Mouse (Mus musculus) E14TG2a.4 (cell line): ENCODE data around the gene Nceh1.

Experiments
- CTCF ChIP-seq: conservative IDR thresholded peaks from 2 replicates; pipeline ENCODE4 v1.5.1; 2014; ENCODE audit warnings: low read length
- POU5F1 ChIP-seq: IDR thresholded peaks from 2 replicates; pipeline ENCODE4 v1.6.1; 2014; ENCODE audit warnings: low read length, borderline replicate concordance

- no peak for TF ChIP-seq CTCF
- no peak for TF ChIP-seq POU5F1
Observed at GRCm38 (mm10) chr3:27233841-27234240, 51.1 kb downstream of the Nceh1 start.
